Mouse (Mus musculus): ENCODE results near the gene Neb.
A peak's percentile ranks its signal among the peaks of the same experiment; 100 is the strongest.
"Not testable (repeated sequence)": the region's sequence is repeated elsewhere in the genome, so short reads cannot be mapped to it uniquely, and the experiment has no call there.

Neb gene

GRCm38 (mm10) chr2:52193629-52194028, 184.6 kb downstream of the Neb start:
- DNase-seq (ENCODE audit: low spot score in 2 of 2): no peak

- DNase-seq (ENCODE audit: low spot score in 2 of 2): no peak
Observed at GRCm38 (mm10) chr2:52179678-52180077, 198.6 kb downstream of the Neb start.

GRCm38 (mm10) chr2:52177726-52178125, 200.5 kb downstream of the Neb start:
- DNase-seq (ENCODE audit: low spot score in 2 of 2): no peak

GRCm38 (mm10) chr2:52177184-52177583, 201.1 kb downstream of the Neb start:
- DNase-seq (ENCODE audit: low spot score in 2 of 2): no peak

GRCm38 (mm10) chr2:52176537-52176936, 201.7 kb downstream of the Neb start:
- DNase-seq (ENCODE audit: low spot score in 2 of 2): peak; percentile 48 to 59

- DNase-seq (ENCODE audit: low spot score in 2 of 2): no peak
Observed at GRCm38 (mm10) chr2:52174951-52175350, 203.3 kb downstream of the Neb start.

- no peak for DNase-seq (ENCODE audit: low spot score in 2 of 2)
Observed at GRCm38 (mm10) chr2:52169243-52170005, 208.8 kb downstream of the Neb start.

- no peak for DNase-seq (ENCODE audit: low spot score in 2 of 2)
Observed at GRCm38 (mm10) chr2:52153064-52153463, 225.2 kb downstream of the Neb start.

GRCm38 (mm10) chr2:52133351-52133750, 244.9 kb downstream of the Neb start:
- no peak for DNase-seq (ENCODE audit: low spot score in 2 of 2)

- not testable (repeated sequence) for DNase-seq (ENCODE audit: low spot score in 2 of 2)
Observed at GRCm38 (mm10) chr2:52131370-52131769, 246.9 kb downstream of the Neb start.

- no peak for DNase-seq (ENCODE audit: low spot score in 2 of 2)
Observed at GRCm38 (mm10) chr2:52114086-52114485, 264.2 kb downstream of the Neb start.
